Mouse (Mus musculus): Measurements from ENCODE around the gene Brat1. TPM values are rescaled to one million over a fixed set of nuclear protein-coding genes. Genes with fewer than 3 reads are reported as not detected.

The Brat1 gene
- polyA plus RNA-seq, 1 experiment from 2014 or later: 15.9 TPM

DNA sequence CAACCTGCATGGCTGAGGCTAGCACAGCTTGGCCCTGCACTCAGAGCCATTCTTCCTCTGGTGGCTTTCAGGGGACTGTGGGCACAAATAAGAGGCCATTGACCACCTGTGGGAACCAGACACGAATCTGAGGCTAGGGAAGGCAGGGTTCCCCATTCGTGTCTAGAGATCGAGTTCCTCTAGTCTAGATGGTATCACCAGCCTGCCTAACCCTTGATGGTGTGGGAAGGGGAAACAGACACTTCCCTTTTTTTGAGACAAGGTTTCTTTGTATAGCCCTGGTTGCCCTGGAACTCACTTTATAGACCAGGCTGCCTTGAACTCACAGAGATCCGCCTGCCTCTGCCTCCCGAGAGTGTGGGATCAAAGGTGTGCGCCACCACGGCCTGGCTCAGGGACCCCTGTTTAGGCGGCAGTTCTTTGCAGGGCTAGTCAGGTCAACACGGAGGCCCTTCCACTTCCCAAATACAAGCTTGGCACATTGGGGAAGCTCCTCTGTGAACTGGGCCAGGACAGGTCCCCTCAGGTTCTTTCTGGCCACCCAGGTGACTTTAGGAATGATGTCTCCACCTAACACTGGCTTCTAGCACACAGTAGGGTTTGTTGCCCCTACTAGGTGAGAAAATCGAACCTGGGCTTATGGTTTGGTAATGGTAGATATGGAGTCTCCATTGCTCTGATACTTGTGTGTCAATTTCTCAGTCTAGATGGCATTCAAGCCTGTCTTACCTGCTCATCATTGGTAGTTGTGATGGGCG, 26.4 kb downstream of the Brat1 start:
- peaks cover 10% of the 10 kb centered on the region for H3K27me3 ChIP-seq (ENCODE audit: control insufficient read depth, insufficient read depth, low read length)
- H3K4me3 ChIP-seq (ENCODE audit: low read depth, low read length): no peak overlapping the region
- H3K36me3 ChIP-seq (ENCODE audit: control insufficient read depth, insufficient read depth, low read length): no peaks in the 10 kb centered on the region
- H3K4me1 ChIP-seq (ENCODE audit: control insufficient read depth, insufficient read depth, low read length): 0 out of 2 replicates have a peak, but pooled peaks cover 5% of the 10 kb centered on the region
- H3K4me2 ChIP-seq (ENCODE audit: low read depth): no peak overlapping the region
- DNase-seq (ENCODE audit: low spot score) (no peak), ATAC-seq (ENCODE audit: insufficient read depth, low FRiP score, low TSS enrichment) (no peak)
- no peak overlapping the region for H3K27ac ChIP-seq (ENCODE audit: low read depth, low read length)
- no peaks in the 10 kb centered on the region for H3K9me3 ChIP-seq (ENCODE audit: control insufficient read depth, low read length)
- WGBS: 90% methylated on average over 11 of the region's 11 CpGs
- no peak overlapping the region for H3K9ac ChIP-seq (ENCODE audit: low read length)

DNA sequence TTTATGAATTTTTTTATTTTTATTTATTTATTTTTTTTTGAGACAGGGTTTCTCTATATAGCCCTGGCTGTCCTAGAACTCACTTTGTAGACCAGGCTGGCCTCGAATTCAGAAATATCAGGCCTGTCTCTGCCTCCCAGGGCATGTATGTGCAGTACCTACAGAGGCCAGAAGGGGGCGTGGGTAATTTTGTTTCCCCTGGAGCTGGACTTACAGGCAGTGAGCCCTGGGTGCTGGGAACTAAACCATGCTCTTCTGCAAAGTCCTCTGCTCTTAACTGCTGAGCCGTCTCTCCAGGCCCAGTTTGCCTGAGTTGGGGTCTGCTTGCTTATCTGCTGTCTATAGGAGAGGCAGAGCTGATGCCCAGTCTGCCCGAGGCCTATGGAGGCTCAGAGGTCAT, 27.4 kb downstream of the Brat1 start:
- no peak for DNase-seq (ENCODE audit: low spot score)
- Histone ChIP-seq H3K4me3 (ENCODE audit: low read depth, low read length) (no peak overlapping the region), H3K36me3 (ENCODE audit: control insufficient read depth, insufficient read depth, low read length) (no peaks in the 10 kb centered on the region)

DNA sequence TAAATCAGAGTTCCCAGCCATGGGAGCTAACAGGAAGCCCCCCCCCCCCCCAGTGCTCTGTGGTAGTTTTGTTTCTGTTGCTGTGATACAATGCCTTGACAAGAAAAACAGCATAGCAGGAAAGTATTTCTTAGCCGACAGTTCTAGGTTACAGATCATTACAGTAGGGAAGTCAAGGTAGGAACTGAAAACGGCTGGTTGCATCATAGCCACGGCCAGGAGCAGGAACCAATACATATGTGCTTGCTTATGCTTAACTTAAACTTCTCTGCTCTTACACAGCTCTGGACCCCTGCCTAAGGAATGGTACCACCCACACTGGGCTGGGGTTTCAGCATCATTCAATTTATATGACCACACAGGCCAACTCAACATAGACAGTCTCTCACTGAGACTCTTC, 28.5 kb downstream of the Brat1 start:
- no peaks in the 10 kb centered on the region for H3K36me3 ChIP-seq (ENCODE audit: control insufficient read depth, insufficient read depth, low read length)
- H3K9me3 ChIP-seq (ENCODE audit: control insufficient read depth, low read length): no peaks in the 10 kb centered on the region
- ATAC-seq (ENCODE audit: insufficient read depth, low FRiP score, low TSS enrichment): no peak
- no peak overlapping the region for H3K9ac ChIP-seq (ENCODE audit: low read length)
- DNase-seq (ENCODE audit: low spot score): no peak
- 0 out of 2 replicates have a peak, but pooled peaks cover 5% of the 10 kb centered on the region for H3K4me1 ChIP-seq (ENCODE audit: control insufficient read depth, insufficient read depth, low read length)
- H3K4me3 ChIP-seq (ENCODE audit: low read depth, low read length): no peak overlapping the region
- peaks cover 14% of the 10 kb centered on the region for H3K27me3 ChIP-seq (ENCODE audit: control insufficient read depth, insufficient read depth, low read length)
- no peak overlapping the region for H3K4me2 ChIP-seq (ENCODE audit: low read depth)
- no peak overlapping the region for H3K27ac ChIP-seq (ENCODE audit: low read depth, low read length)
- WGBS: 76% methylated on average over 3 of the region's 3 CpGs

More for the DNA sequence above, 27.4 kb downstream of the Brat1 start:
- Histone ChIP-seq H3K27me3 (ENCODE audit: control insufficient read depth, insufficient read depth, low read length) (peaks cover 14% of the 10 kb centered on the region), H3K9ac (ENCODE audit: low read length) (no peak overlapping the region), H3K4me1 (ENCODE audit: control insufficient read depth, insufficient read depth, low read length) (0 out of 2 replicates have a peak, but pooled peaks cover 5% of the 10 kb centered on the region), H3K4me2 (ENCODE audit: low read depth) (no peak overlapping the region), H3K27ac (ENCODE audit: low read depth, low read length) (no peak overlapping the region), H3K9me3 (ENCODE audit: control insufficient read depth, low read length) (no peaks in the 10 kb centered on the region)
- WGBS: 71% methylated on average over 4 of the region's 4 CpGs
- ATAC-seq (ENCODE audit: insufficient read depth, low FRiP score, low TSS enrichment): no peak

DNA sequence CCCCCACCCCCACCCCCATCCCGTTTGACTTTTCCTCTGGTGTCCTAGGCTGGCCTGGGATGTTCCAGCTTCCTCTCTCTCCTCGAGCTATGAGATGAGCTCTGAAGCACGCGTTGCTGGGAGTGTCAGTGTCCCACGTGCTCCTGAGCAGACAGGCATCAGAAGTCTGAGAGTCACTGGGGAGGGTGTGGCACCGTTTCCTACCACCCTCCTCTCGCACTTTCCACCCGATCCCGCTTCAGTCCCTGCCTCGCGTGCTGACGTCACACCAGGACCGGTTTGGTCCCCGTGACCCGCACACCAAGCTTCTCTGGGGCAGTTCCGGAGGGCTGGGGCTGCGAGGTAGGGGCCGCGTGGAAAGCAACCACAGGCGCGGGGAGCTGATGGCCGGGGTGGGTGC, 30.5 kb downstream of the Brat1 start:
- H3K4me1 ChIP-seq (ENCODE audit: control insufficient read depth, insufficient read depth, low read length): 0 out of 2 replicates have a peak, but pooled peaks cover 5% of the 10 kb centered on the region
- H3K27me3 ChIP-seq (ENCODE audit: control insufficient read depth, insufficient read depth, low read length): peaks cover 14% of the 10 kb centered on the region
- peak overlapping the region; percentile 45 for H3K4me2 ChIP-seq (ENCODE audit: low read depth)
- WGBS: under 1% methylated on average over 20 of the region's 22 CpGs
- ATAC-seq (ENCODE audit: insufficient read depth, low FRiP score, low TSS enrichment) (no peak), DNase-seq (ENCODE audit: low spot score) (peak; percentile 32)
- no peak overlapping the region for H3K27ac ChIP-seq (ENCODE audit: low read depth, low read length)
- peak overlapping the region; percentile 22; the same call in 1 of the 2 replicates for H3K9ac ChIP-seq (ENCODE audit: low read length)
- peak overlapping the region; percentile 25; the same call in 1 of the 2 replicates for H3K4me3 ChIP-seq (ENCODE audit: low read depth, low read length)
- no peaks in the 10 kb centered on the region for H3K9me3 ChIP-seq (ENCODE audit: control insufficient read depth, low read length)
- H3K36me3 ChIP-seq (ENCODE audit: control insufficient read depth, insufficient read depth, low read length): no peaks in the 10 kb centered on the region

DNA sequence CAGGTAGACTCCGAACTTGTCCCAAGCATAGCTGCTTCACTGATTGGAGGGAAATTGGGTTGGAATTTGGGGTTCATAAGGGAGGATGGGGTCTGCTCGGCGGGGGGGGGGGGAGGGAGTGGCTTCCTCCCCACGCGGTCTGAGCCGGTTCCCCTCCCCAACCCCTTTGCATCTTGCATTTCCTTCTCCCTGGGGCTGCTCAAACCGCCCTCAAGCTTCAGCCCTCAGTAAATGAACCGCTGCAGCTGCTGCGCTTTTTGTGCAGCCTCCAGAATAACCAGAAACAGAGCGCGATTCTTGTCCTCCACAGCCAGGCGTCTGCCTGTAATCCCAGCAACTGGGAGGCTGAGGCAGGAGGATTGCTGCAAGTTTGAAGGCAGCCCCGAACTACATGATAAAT, 31.4 kb downstream of the Brat1 start:
- H3K27ac ChIP-seq (ENCODE audit: low read depth, low read length): no peak overlapping the region
- H3K27me3 ChIP-seq (ENCODE audit: control insufficient read depth, insufficient read depth, low read length): peaks cover 14% of the 10 kb centered on the region
- H3K36me3 ChIP-seq (ENCODE audit: control insufficient read depth, insufficient read depth, low read length): no peaks in the 10 kb centered on the region
- no peak overlapping the region; the same call in 1 of the 2 replicates for H3K4me2 ChIP-seq (ENCODE audit: low read depth)
- no peak overlapping the region for H3K9ac ChIP-seq (ENCODE audit: low read length)
- no peaks in the 10 kb centered on the region for H3K9me3 ChIP-seq (ENCODE audit: control insufficient read depth, low read length)
- 0 out of 2 replicates have a peak, but pooled peaks cover 5% of the 10 kb centered on the region for H3K4me1 ChIP-seq (ENCODE audit: control insufficient read depth, insufficient read depth, low read length)
- DNase-seq (ENCODE audit: low spot score) (no peak), ATAC-seq (ENCODE audit: insufficient read depth, low FRiP score, low TSS enrichment) (no peak)
- no peak overlapping the region for H3K4me3 ChIP-seq (ENCODE audit: low read depth, low read length)
- 16% methylated on average over 12 of the region's 13 CpGs for WGBS

DNA sequence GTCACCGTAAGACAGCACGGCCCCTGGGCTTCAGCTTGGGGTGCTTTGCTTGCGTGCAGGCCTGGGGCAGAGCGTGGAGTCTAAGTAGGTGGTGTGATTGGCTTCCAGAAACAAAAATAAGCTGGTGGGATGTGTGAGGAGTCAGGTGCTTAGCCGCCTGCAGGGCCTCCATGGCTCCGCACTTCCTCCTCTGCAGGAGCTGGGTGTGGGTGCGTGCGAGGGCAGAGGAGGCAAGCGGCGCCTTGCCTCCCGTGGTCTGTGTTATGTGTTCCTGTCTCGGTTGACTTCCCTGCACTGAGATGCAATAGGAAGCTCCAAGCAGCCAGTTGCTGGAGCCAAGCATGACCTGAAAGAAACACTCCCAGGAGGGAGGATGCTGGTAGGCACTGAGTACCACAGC, 35.0 kb downstream of the Brat1 start:
- peaks cover 14% of the 10 kb centered on the region for H3K27me3 ChIP-seq (ENCODE audit: control insufficient read depth, insufficient read depth, low read length)
- 0 out of 2 replicates have a peak, but pooled peaks cover 5% of the 10 kb centered on the region for H3K4me1 ChIP-seq (ENCODE audit: control insufficient read depth, insufficient read depth, low read length)
- 72% methylated on average over 12 of the region's 12 CpGs for WGBS
- no peak overlapping the region for H3K27ac ChIP-seq (ENCODE audit: low read depth, low read length)
- no peak overlapping the region for H3K9ac ChIP-seq (ENCODE audit: low read length)
- H3K36me3 ChIP-seq (ENCODE audit: control insufficient read depth, insufficient read depth, low read length): no peaks in the 10 kb centered on the region
- ATAC-seq (ENCODE audit: insufficient read depth, low FRiP score, low TSS enrichment): no peak
- H3K4me2 ChIP-seq (ENCODE audit: low read depth): no peak overlapping the region
- H3K4me3 ChIP-seq (ENCODE audit: low read depth, low read length): no peak overlapping the region
- H3K9me3 ChIP-seq (ENCODE audit: control insufficient read depth, low read length): no peaks in the 10 kb centered on the region
- DNase-seq (ENCODE audit: low spot score): no peak

DNA sequence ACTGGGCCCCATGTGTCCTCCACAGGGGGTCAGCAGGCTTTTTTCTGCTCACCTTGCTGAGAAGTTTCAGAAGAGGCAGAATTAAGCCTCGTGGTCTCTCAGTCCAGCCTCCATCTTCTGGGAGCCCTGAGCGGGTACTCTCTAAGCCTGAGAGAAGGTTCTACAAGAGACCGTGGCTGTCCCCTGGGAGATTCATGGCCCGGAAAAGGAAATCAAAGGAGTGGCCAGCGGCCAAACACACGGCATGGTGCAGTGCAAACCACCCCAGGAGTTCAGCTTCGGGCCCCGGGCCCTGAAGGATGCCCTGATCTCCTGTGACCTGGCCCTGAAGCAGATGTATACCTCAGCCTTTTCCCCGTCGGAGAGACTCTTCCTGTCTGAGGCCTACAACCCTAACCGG, 36.2 kb downstream of the Brat1 start:
- 73% methylated on average over 11 of the region's 11 CpGs for WGBS
- Histone ChIP-seq H3K27ac (ENCODE audit: low read depth, low read length) (no peak overlapping the region), H3K9me3 (ENCODE audit: control insufficient read depth, low read length) (no peaks in the 10 kb centered on the region)

DNA sequence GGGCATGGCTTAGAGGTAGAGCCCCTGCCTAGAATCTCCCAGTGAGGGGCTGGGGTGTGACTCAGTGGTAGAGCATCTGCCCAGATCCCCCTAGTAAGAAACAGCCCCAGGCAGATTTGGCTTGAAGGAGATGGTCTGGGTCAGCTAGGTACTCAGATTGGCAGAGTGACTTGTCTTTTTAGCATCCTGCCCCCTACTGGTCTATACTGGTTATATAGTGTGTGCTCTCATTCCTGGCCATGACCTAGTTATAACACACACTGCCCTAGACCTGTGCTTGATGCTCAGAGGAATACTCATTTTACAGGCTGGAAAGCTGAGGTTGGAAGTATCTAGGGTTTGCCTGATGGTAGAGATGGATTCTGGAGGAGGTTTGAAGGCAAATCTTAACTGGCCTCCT, 37.1 kb downstream of the Brat1 start:
- ATAC-seq (ENCODE audit: insufficient read depth, low FRiP score, low TSS enrichment): no peak
- no peak overlapping the region for H3K9ac ChIP-seq (ENCODE audit: low read length)
- H3K36me3 ChIP-seq (ENCODE audit: control insufficient read depth, insufficient read depth, low read length): no peaks in the 10 kb centered on the region
- H3K4me1 ChIP-seq (ENCODE audit: control insufficient read depth, insufficient read depth, low read length): no peaks in the 10 kb centered on the region
- H3K9me3 ChIP-seq (ENCODE audit: control insufficient read depth, low read length): no peaks in the 10 kb centered on the region
- H3K4me2 ChIP-seq (ENCODE audit: low read depth): no peak overlapping the region
- H3K27me3 ChIP-seq (ENCODE audit: control insufficient read depth, insufficient read depth, low read length): peaks cover 2% of the 10 kb centered on the region; the same call in 1 of the 2 replicates
- H3K4me3 ChIP-seq (ENCODE audit: low read depth, low read length): no peak overlapping the region
- DNase-seq (ENCODE audit: low spot score): no peak
- H3K27ac ChIP-seq (ENCODE audit: low read depth, low read length): no peak overlapping the region

More for the DNA sequence above, 36.2 kb downstream of the Brat1 start:
- Histone ChIP-seq H3K9ac (ENCODE audit: low read length) (no peak overlapping the region), H3K4me1 (ENCODE audit: control insufficient read depth, insufficient read depth, low read length) (no peaks in the 10 kb centered on the region), H3K4me2 (ENCODE audit: low read depth) (no peak overlapping the region), H3K36me3 (ENCODE audit: control insufficient read depth, insufficient read depth, low read length) (no peaks in the 10 kb centered on the region), H3K4me3 (ENCODE audit: low read depth, low read length) (no peak overlapping the region), H3K27me3 (ENCODE audit: control insufficient read depth, insufficient read depth, low read length) (peaks cover 6% of the 10 kb centered on the region)
- ATAC-seq (ENCODE audit: insufficient read depth, low FRiP score, low TSS enrichment): no peak
- no peak for DNase-seq (ENCODE audit: low spot score)

DNA sequence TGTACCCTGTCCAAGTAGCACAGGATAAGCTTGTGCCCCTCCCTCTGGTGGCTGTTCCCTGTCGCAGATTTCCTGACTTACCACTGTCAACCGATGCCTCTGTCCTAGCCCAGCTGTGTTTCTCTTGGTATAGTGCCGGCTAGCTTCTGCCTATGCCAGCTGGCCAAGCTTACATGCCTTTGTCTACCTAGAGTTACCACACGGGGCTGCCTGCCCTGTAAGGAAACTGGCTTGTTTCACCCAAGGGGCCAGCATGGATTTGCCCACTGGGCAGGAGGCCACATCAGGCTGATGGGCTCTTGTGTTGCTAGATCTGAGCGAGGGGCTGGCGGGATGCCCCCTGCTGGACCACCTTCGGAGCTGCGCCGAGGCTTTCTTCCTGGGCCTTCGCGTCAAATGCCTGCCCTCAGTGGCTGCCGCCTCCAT, 38.9 kb downstream of the Brat1 start:
- Histone ChIP-seq H3K4me3 (ENCODE audit: low read depth, low read length) (no peak overlapping the region), H3K4me2 (ENCODE audit: low read depth) (no peak overlapping the region), H3K36me3 (ENCODE audit: control insufficient read depth, insufficient read depth, low read length) (no peaks in the 10 kb centered on the region), H3K27me3 (ENCODE audit: control insufficient read depth, insufficient read depth, low read length) (no peaks in the 10 kb centered on the region), H3K9ac (ENCODE audit: low read length) (no peak overlapping the region), H3K27ac (ENCODE audit: low read depth, low read length) (no peak overlapping the region), H3K4me1 (ENCODE audit: control insufficient read depth, insufficient read depth, low read length) (no peaks in the 10 kb centered on the region), H3K9me3 (ENCODE audit: control insufficient read depth, low read length) (no peaks in the 10 kb centered on the region)
- DNase-seq (ENCODE audit: low spot score) (no peak), ATAC-seq (ENCODE audit: insufficient read depth, low FRiP score, low TSS enrichment) (no peak)
- WGBS: 34% methylated on average over 12 of the region's 12 CpGs

All from neural tube, embryonic 11.5 days (tissue).